Mouse (Mus musculus) fat pad, adult 2 months (tissue): ENCODE results near the gene Fam172a.
"Not testable (repeated sequence)": the region's sequence is repeated elsewhere in the genome, so short reads cannot be mapped to it uniquely, and the experiment has no call there.

Experiments
- DNase-seq: peaks from one replicate; pipeline ENCODE4 v3.0.0-alpha.2; 2011; ENCODE audit warnings: low read depth, low spot score; ENCODE audit errors: extremely low read depth

Fam172a gene

GRCm38 (mm10) chr13:77701733-77702132, at the start of gene Fam172a:
Gene Fam172a, plus strand, starts transcription at chr13:77702033.
- not testable (repeated sequence) for DNase-seq

- no peak for DNase-seq
Measured at GRCm38 (mm10) chr13:77688651-77689050, 13.2 kb upstream of the Fam172a start.

- peak; percentile 21 for DNase-seq
Measured at GRCm38 (mm10) chr13:77708514-77709013, 6.7 kb downstream of the Fam172a start.

- no peak for DNase-seq
Measured at GRCm38 (mm10) chr13:77717499-77717898, 15.7 kb downstream of the Fam172a start.

DNA sequence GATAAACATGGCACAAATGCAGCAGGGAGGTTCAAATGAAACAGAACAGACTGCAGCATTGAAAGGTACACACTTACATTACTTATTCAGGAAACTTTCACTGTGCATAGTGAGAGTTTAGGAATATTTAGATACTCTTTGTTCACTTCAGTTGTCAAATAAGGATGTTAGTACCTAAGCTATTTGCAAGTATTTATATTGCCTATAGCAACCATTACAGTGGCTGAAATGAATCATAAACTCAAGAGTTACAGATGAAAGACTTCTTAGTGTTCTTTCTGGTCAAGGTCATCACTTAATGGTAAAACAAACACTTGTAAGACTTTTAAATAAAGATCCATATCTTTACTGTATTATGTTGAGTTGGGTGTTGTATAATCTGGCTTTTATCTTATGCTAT, 41.0 kb downstream of the Fam172a start:
- DNase-seq: no peak

DNA sequence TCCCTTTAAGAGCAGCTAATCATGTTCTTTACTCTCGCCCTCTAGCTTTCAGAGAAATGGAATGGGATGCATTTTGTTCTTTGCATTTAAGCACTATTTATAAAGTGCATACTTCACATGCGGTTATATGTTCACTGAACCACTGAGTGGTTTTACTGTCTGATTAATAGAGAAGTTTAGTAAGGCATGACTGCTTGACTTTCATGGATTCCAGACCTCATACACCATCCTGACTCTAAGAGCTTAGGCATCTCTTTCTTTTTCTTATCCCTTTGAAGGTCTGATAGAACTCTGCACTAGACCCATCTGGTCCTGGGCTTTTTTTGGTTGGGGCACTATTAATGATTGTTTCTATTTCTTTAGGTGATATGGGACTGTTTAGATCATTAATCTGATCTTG, 75.8 kb downstream of the Fam172a start:
- no peak for DNase-seq

- not testable (repeated sequence) for DNase-seq
Measured at GRCm38 (mm10) chr13:77807341-77807740, 105.5 kb downstream of the Fam172a start.

GRCm38 (mm10) chr13:77810449-77810848, 108.6 kb downstream of the Fam172a start:
- DNase-seq: no peak

GRCm38 (mm10) chr13:77826138-77826537, 124.3 kb downstream of the Fam172a start:
- DNase-seq: no peak

DNA sequence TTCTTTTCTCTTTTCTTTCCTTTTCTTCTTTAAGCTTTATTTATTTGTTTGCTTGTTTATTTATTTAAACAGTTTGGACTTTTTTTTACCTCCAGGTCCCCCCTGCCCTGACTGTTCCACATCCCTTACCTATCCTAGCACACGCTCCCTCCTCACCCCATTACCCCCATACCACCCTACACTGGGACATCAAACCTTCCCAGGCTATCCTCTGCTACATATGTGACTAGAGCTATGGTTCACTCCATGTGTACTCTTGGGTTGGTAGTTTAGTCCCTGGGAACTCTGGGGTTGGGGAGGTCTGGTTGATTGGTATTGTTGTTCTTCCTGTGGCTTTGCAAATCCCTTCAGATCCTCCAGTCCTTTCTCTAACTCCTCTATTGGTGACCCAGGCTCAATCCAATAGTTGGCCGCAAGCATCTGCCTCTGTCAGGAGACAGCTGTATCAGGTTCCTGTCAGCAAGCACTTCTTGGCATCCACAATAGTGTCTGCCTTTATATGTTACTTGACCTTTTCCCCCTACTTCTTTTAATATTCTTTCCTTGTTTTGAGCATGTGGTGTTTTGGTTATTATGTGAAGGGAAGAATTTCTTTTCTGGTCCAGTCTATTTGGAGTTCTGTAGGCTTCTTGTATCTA, 141.3 kb downstream of the Fam172a start:
- DNase-seq: no peak

- no peak for DNase-seq
Measured at GRCm38 (mm10) chr13:77848868-77849267, 147.0 kb downstream of the Fam172a start.

DNA sequence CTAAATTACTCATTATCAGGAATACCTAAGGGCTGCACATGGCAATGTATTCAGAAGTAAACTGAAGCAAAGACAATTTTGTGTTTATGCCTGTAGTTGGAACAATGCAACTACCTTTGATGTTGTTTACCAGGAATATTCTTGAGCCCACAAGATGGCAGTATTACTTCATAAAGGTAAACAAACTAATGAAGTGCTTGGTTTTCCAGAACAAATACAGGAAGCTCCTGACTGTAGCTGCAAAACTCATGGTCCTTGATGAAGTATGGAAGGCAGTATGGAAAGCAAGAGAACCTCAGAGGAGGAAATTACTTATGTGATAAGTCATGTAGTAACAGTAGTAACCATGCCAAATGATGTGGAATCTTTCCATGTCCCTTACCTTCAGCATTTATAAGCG, 163.0 kb downstream of the Fam172a start:
- DNase-seq: no peak

GRCm38 (mm10) chr13:77868314-77868713, 166.5 kb downstream of the Fam172a start:
- DNase-seq: no peak

DNA sequence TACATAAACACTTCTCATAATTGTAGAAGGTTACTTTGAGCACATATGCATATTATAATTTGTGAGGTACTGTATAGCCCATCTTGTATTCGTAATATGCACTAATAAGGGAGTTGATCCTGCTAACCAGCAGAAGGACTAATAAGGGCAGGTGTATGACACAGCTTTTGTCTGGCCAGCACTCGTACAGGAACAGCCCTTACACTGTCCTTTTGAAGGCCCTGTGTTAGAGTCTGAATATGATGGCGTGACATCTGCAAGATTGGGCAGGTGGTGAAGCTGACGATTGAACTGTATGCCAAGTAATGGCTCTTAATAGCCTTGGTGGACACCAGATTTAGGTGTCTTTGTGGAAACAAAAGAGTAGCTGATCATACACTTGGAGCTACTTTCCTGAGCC, 176.3 kb downstream of the Fam172a start:
- no peak for DNase-seq

DNA sequence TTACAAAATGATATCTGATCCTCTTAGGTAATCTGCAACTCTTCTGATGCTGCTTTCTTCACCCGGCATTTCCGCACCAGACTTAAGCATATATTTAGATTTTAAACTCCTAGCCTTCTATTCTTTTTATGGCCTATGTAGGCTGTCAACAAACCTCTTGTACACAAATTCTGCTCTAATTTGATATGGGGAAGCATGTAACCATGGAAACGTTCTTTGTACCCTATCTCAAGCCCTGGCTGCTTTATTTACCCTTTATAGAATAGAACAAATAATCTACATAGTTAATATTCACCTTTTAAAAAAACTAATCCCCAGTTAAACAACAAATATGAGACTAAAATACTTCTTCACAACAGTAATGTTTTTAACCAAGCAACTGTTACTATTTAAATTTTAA, 176.7 kb downstream of the Fam172a start:
- no peak for DNase-seq

DNA sequence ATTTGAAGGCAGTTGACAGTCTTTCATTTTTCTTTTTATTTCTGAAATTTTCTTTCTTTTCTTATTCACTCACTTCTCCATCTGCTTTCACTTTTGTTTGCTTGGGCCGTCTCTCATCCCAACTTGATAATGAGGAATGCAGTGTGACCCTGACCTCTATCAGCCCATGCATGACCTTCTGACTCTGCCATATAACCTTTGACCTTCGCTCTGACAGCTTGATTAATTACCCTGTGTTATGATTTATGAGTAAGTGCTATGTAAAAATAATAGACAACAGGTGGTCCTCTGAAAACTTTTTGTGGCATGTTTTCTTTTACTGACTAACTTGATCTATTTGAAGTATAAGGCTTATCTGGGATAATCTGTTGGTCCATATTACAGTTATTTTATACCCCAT, 195.8 kb downstream of the Fam172a start:
- DNase-seq: no peak

DNA sequence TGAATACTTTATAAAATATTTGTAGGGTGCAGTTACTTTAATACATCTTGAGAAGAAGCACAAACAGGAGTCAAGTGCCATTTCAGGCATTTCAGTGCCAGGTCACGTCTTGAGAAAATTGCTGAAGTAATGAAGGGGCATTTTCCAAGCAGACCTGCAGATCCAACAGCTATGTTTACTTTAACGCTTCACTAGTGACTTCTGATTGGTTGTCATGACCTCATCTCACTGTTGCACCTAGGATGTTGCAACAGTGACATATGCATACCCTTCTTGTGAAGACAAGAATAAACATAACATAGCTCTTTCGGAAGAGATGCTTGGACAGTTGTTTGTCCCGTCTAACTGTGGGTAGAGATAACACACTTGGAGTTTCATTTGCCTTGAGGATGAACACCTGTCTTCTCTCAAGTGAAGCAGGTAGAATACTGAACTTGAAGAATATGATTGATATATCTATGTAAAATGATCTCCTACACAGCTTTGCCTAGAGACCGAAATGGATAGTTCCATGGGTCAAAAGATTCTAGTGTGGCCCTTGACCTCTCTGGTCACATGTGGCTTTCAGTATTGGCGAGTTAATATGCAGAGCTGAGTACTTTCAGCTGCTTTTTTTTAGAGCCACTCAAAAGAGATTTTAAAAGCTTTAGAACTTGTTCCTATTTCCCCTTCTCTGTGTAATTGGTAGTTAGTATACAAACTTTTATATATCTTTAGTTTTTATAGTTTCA, 196.4 kb downstream of the Fam172a start:
- no peak for DNase-seq

DNA sequence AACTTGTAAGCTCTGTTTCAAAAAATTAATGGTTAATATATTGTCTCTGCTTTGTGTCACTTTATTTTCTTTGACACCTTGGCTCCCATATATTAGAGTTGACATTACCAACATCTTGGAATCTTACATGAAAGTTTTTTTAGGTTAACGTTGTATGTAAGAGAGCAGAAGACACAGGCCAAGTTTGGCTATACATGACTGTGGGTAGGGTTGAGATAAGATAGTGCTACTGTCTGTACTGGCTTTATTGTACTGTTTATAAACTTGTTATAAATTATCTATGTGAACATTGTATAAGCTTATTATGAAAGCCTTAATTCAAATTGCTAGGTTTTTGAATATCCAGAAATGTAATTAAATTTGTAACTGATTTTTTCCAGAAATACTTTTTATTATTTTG, 197.9 kb downstream of the Fam172a start:
- DNase-seq: no peak

- DNase-seq: no peak
Measured at GRCm38 (mm10) chr13:77900843-77901242, 199.0 kb downstream of the Fam172a start.

DNA sequence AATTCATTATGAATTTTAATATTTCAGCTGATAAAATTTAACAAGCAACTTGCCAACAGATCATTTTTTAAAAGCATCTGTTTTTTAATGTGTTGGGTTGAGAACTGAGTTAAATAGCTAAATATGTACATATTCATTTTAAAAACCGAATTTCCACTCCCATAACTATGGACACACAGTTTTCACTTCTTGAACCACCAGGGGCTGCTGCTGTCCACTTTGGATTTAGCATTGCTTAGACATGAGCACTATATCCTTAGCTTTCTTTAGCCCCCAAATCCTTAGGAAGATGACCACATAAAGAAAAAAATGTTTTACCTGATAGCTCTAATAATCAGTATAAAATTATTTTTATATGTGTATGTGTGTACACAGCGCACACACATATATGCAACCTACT, 207.4 kb downstream of the Fam172a start:
- no peak for DNase-seq

DNA sequence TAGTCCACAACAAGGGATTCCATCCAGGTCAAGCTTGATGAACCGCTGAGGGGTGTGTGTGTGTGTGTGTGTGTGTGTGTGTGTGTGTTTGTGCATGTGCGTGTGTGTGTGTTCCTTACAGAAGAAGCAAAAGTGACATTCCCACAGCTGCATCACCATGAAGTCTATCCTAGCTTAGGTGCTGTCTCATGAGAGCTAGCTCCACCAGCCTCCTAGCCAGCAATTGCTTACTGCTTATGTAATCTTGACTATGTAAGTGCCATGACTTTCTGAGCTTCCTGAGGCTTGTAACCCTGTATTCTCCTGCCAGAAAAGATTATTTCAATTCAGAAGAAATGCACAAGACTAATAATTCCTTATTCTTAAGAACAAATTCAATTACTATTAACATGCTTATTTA, 221.0 kb downstream of the Fam172a start:
- no peak for DNase-seq

GRCm38 (mm10) chr13:77957611-77958010, 255.8 kb downstream of the Fam172a start:
- no peak for DNase-seq
